In the genomic region with DNA sequence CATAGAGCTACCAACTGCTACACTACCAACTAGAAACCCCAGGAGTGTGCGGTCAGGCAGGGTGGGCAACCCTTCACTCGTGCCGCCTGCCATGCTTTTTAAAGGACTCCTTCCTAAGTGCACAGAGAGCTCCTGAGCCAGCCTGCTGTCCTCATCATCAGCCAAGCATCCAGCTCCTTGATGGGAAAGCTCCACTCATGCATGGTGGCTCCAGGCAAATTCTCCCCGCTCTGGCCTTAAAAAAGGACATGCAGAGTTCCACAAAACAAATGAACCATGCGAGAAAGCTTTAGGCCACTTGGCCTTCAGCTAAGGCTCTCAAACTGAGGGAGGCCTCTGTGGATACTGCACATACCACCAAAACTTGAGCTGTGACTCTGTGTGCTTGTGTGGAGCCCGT, we compare ENCODE assay signal across 27 mouse cellular contexts.
A peak's percentile ranks its signal among the peaks of the same experiment; 100 is the strongest.
DNase-seq lines count a peak whose midpoint lies in the region; ATAC-seq lines count a peak whose summit lies in the region.
"Had no signal": no experiment of that assay in that cellular context is flagged by ENCODE, and none has a peak within 500 bp of the region (broad histone marks: within the 10 kb centered on the region; RNA-seq: fewer than 3 reads in every experiment).

No protein-coding gene starts in this region.

- no peak overlapping the region for H3K4me2 ChIP-seq in midbrain, embryonic 11.5 days
- H3K4me2 ChIP-seq in midbrain, embryonic 16.5 days (ENCODE audit: low read length), result no peak overlapping the region
- H3K4me2 ChIP-seq in kidney, embryonic 14.5 days (replicated peaks; ENCODE audit: low read depth, low read length), result no peak overlapping the region
- H3K4me2 ChIP-seq: embryonic facial prominence, embryonic 12.5 days; heart, embryonic 11.5 days; hindbrain, embryonic 15.5 days; limb, embryonic 12.5 days; liver, embryonic 15.5 days; lung, embryonic 15.5 days; neural tube, embryonic 13.5 days had no signal

- H3K4me3 ChIP-seq in midbrain, embryonic 11.5 days (ENCODE audit: low read depth, low read length), result no peak overlapping the region
- H3K4me3 ChIP-seq in midbrain, embryonic 16.5 days (ENCODE audit: low read depth, low read length), result no peak overlapping the region
- H3K4me3 ChIP-seq in kidney, embryonic 14.5 days (ENCODE audit: low read length), result no peak overlapping the region
- H3K4me3 ChIP-seq in hindbrain, embryonic 10.5 days, result no peak overlapping the region
- H3K4me3 ChIP-seq: embryonic facial prominence, embryonic 12.5 days; hindbrain, embryonic 15.5 days; limb, embryonic 12.5 days; liver, embryonic 15.5 days; lung, embryonic 15.5 days; midbrain, embryonic 10.5 days; neural tube, embryonic 13.5 days had no signal

- H3K36me3 ChIP-seq in midbrain, embryonic 11.5 days (ENCODE audit: control insufficient read depth, insufficient read depth, low read length), result no peaks in the 10 kb centered on the region
- no peaks in the 10 kb centered on the region for H3K36me3 ChIP-seq in midbrain, embryonic 16.5 days (ENCODE audit: control insufficient read depth, insufficient read depth, low read length)
- H3K36me3 ChIP-seq in kidney, embryonic 14.5 days (ENCODE audit: control insufficient read depth, insufficient read depth, low read length), result no peaks in the 10 kb centered on the region
- H3K36me3 ChIP-seq in hindbrain, embryonic 10.5 days, result no peaks in the 10 kb centered on the region
- H3K36me3 ChIP-seq: embryonic facial prominence, embryonic 12.5 days; G1E; hindbrain, embryonic 15.5 days; limb, embryonic 12.5 days; liver, embryonic 15.5 days; lung, embryonic 15.5 days; midbrain, embryonic 10.5 days; neural tube, embryonic 13.5 days had no signal

- intact Hi-C loops in gastrocnemius, postnatal 14 days (cut with DNase I; ENCODE audit: low total_unique reads), result no loop called here

- peak; percentile 0 for DNase-seq in midbrain, embryonic 11.5 days (ENCODE audit: low spot score, missing footprints)
- DNase-seq in kidney, postnatal 14 days, result peak; percentile 45
- DNase-seq in retina, postnatal 1 day, result peak; percentile 78
- DNase-seq in gastrocnemius, postnatal 14 days, result no peak
- DNase-seq in hindbrain, embryonic 10.5 days (ENCODE audit: low spot score), result no peak
- no peak for DNase-seq in embryo, embryonic 10 days (ENCODE audit: low spot score)
- DNase-seq: adrenal gland, postnatal 14 days; cerebellum, adult 9-10 months; cerebellum, postnatal 36 days; embryo, embryonic 11 days; gastrocnemius, postnatal 36 days; heart, adult 18-20 months; heart, postnatal 4 days; right cerebral cortex, postnatal 25 days; thymus, postnatal 25 days had no signal

- no peaks in the 10 kb centered on the region for H3K4me1 ChIP-seq in midbrain, embryonic 11.5 days (ENCODE audit: control insufficient read depth, insufficient read depth, low read length)
- no peaks in the 10 kb centered on the region for H3K4me1 ChIP-seq in midbrain, embryonic 16.5 days (ENCODE audit: control insufficient read depth, insufficient read depth, low read length)
- peaks cover 2% of the 10 kb centered on the region; the same call in 1 of the 2 replicates for H3K4me1 ChIP-seq in kidney, embryonic 14.5 days (ENCODE audit: control insufficient read depth, insufficient read depth, low read length)
- H3K4me1 ChIP-seq in hindbrain, embryonic 10.5 days (replicated peaks), result peaks cover 7% of the 10 kb centered on the region; the same call in 1 of the 2 replicates
- H3K4me1 ChIP-seq: hindbrain, embryonic 15.5 days; limb, embryonic 12.5 days; lung, embryonic 15.5 days; neural tube, embryonic 13.5 days had no signal

- ATAC-seq in midbrain, embryonic 11.5 days (ENCODE audit: low FRiP score), result no peak
- ATAC-seq in midbrain, embryonic 16.5 days, result no peak
- ATAC-seq in kidney, embryonic 14.5 days (ENCODE audit: low FRiP score, low TSS enrichment), result peak; percentile 86
- ATAC-seq: forebrain, embryonic 14.5 days had no signal

- H3K27ac ChIP-seq in midbrain, embryonic 11.5 days (ENCODE audit: low read depth, low read length), result no peak overlapping the region
- no peak overlapping the region for H3K27ac ChIP-seq in midbrain, embryonic 16.5 days (ENCODE audit: low read length)
- H3K27ac ChIP-seq in kidney, embryonic 14.5 days (ENCODE audit: low read depth, low read length), result no peak overlapping the region; the same call in 1 of the 2 replicates
- H3K27ac ChIP-seq in hindbrain, embryonic 10.5 days, result no peak overlapping the region
- H3K27ac ChIP-seq: embryonic facial prominence, embryonic 12.5 days; hindbrain, embryonic 15.5 days; limb, embryonic 12.5 days; liver, embryonic 15.5 days; lung, embryonic 15.5 days; midbrain, embryonic 10.5 days; neural tube, embryonic 13.5 days had no signal

- H3K9me3 ChIP-seq in midbrain, embryonic 11.5 days (ENCODE audit: control insufficient read depth, low read length), result no peaks in the 10 kb centered on the region
- H3K9me3 ChIP-seq in midbrain, embryonic 16.5 days (replicated peaks; ENCODE audit: control insufficient read depth, low read length, poor library complexity, severe bottlenecking), result no peaks in the 10 kb centered on the region
- H3K9me3 ChIP-seq in kidney, embryonic 14.5 days (ENCODE audit: control insufficient read depth, low read length), result no peaks in the 10 kb centered on the region
- no peaks in the 10 kb centered on the region for H3K9me3 ChIP-seq in hindbrain, embryonic 10.5 days
- H3K9me3 ChIP-seq: embryonic facial prominence, embryonic 12.5 days; G1E; hindbrain, embryonic 15.5 days; limb, embryonic 12.5 days; liver, embryonic 15.5 days; lung, embryonic 15.5 days; midbrain, embryonic 10.5 days; neural tube, embryonic 13.5 days had no signal

- H3K9ac ChIP-seq in midbrain, embryonic 11.5 days (ENCODE audit: low read length), result no peak overlapping the region
- no peak overlapping the region for H3K9ac ChIP-seq in midbrain, embryonic 16.5 days (ENCODE audit: low read depth, low read length)
- no peak overlapping the region for H3K9ac ChIP-seq in kidney, embryonic 14.5 days (ENCODE audit: low read depth, low read length)
- H3K9ac ChIP-seq: embryonic facial prominence, embryonic 12.5 days; hindbrain, embryonic 15.5 days; limb, embryonic 12.5 days; liver, embryonic 15.5 days; lung, embryonic 15.5 days; neural tube, embryonic 13.5 days had no signal

- 74% methylated on average over 6 of the region's 6 CpGs for WGBS in midbrain, embryonic 11.5 days
- 73% methylated on average over 6 of the region's 6 CpGs for WGBS in midbrain, embryonic 16.5 days
- 44% methylated on average over 6 of the region's 6 CpGs for WGBS in kidney, embryonic 14.5 days
- 79% methylated on average over 6 of the region's 6 CpGs for WGBS in hindbrain, embryonic 10.5 days

- H3K27me3 ChIP-seq in midbrain, embryonic 11.5 days (ENCODE audit: control insufficient read depth, insufficient read depth, low read length), result no peaks in the 10 kb centered on the region
- no peaks in the 10 kb centered on the region for H3K27me3 ChIP-seq in midbrain, embryonic 16.5 days (ENCODE audit: control insufficient read depth, insufficient read depth, low read depth, low read length)
- H3K27me3 ChIP-seq in kidney, embryonic 14.5 days (ENCODE audit: control insufficient read depth, insufficient read depth, low read length), result no peaks in the 10 kb centered on the region
- no peaks in the 10 kb centered on the region for H3K27me3 ChIP-seq in hindbrain, embryonic 10.5 days (ENCODE audit: insufficient read depth, poor library complexity, severe bottlenecking)
- H3K27me3 ChIP-seq: embryonic facial prominence, embryonic 12.5 days; hindbrain, embryonic 15.5 days; limb, embryonic 12.5 days; liver, embryonic 15.5 days; lung, embryonic 15.5 days; neural tube, embryonic 13.5 days had no signal

Comparison
In these comparisons a context has a peak if more than half of its experiments do, and no peak if none do; other contexts are left out.
1. DNase-seq: peak in midbrain, embryonic 11.5 days (single experiment), kidney, postnatal 14 days (single experiment) and retina, postnatal 1 day (single experiment); none in gastrocnemius, postnatal 14 days (single experiment), hindbrain, embryonic 10.5 days (single experiment) and embryo, embryonic 10 days (single experiment).